Mouse (Mus musculus): Measurements from ENCODE around the gene Ptrh2. TPM values are rescaled to one million over a fixed set of nuclear protein-coding genes. Genes with fewer than 3 reads are reported as not detected.

Gene Ptrh2
- total and polyA plus RNA-seq, 3 experiments = 3.7 to 6.4 (median 5.9) TPM

DNA sequence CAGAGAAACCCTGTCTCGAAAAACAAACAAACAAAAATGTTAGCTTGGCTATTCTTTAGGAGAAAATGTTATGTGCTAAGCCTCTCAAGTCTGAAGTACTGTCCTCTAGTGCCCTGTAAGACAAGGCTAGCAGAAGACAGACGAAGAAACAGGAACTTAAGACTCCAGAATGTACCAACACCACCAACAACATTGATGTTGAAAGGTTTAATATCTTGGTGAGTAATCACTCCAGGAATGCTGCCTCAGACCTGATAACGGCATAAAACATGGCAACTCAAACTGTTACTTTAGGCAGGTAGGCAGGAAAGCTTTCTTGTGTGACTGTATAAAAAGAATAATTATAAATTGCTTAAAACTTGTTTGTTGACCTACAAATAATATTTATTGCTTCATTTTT, 40.2 kb downstream of the Ptrh2 start:
- no peaks in the 10 kb centered on the region for H3K27me3 ChIP-seq (ENCODE audit: control insufficient read depth, insufficient read depth, low read length)
- H3K4me1 ChIP-seq (ENCODE audit: control insufficient read depth, insufficient read depth, low read length) = no peaks in the 10 kb centered on the region
- DNase-seq = no peak
- H3K4me3 ChIP-seq = no peak overlapping the region
- H3K9ac ChIP-seq (ENCODE audit: low read depth, low read length) = no peak overlapping the region
- intact Hi-C loops (cut with DNase I) = no loop called here
- WGBS = 82% methylated on average over 3 of the region's 3 CpGs
- H3K27ac ChIP-seq = no peak overlapping the region
- H3K36me3 ChIP-seq (ENCODE audit: control insufficient read depth, insufficient read depth, low read length) = peaks cover 35% of the 10 kb centered on the region
- no peaks in the 10 kb centered on the region; the same call in 1 of the 2 replicates for H3K79me2 ChIP-seq (replicated peaks; ENCODE audit: control insufficient read depth, insufficient read depth, low read length)
- no peak for TF ChIP-seq EP300 (IDR thresholded peaks at IDR 0.05; ENCODE audit: insufficient read depth, low read depth, low read length)
- TF ChIP-seq POLR2A (IDR thresholded peaks at IDR 0.05; ENCODE audit: insufficient read depth, low read depth, low read length) = no peak
- TF ChIP-seq CTCF (IDR thresholded peaks at IDR 0.05) = no peak

DNA sequence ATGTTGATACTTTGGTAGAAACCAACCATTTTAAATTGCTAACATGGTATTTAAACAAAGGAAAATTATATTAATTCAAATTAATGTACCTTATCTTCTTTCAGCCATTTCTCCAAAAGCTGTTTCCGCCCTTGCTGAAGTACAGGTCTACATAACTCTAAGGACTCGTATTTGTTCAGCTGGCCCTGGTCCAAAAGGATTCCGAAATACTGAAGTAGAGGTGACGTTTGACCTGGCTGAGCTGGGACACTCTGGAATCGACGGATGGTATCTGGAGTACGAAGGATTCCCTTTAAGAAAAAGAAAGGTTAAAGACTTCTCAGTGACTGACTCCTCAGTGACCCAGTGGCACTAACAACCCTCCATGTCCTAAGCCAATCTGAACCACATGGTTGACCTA, 41.2 kb downstream of the Ptrh2 start:
- Histone ChIP-seq H3K79me2 (replicated peaks; ENCODE audit: control insufficient read depth, insufficient read depth, low read length) (no peaks in the 10 kb centered on the region; the same call in 1 of the 2 replicates), H3K4me3 (no peak overlapping the region), H3K27ac (no peak overlapping the region), H3K36me3 (ENCODE audit: control insufficient read depth, insufficient read depth, low read length) (peaks cover 38% of the 10 kb centered on the region), H3K9ac (ENCODE audit: low read depth, low read length) (no peak overlapping the region), H3K27me3 (ENCODE audit: control insufficient read depth, insufficient read depth, low read length) (no peaks in the 10 kb centered on the region), H3K4me1 (ENCODE audit: control insufficient read depth, insufficient read depth, low read length) (no peaks in the 10 kb centered on the region)
- WGBS = 66% methylated on average over 7 of the region's 7 CpGs
- TF ChIP-seq CTCF (IDR thresholded peaks at IDR 0.05) (no peak), EP300 (IDR thresholded peaks at IDR 0.05; ENCODE audit: insufficient read depth, low read depth, low read length) (no peak), POLR2A (IDR thresholded peaks at IDR 0.05; ENCODE audit: insufficient read depth, low read depth, low read length) (no peak)
- intact Hi-C loops (cut with DNase I) = no loop called here
- no peak for DNase-seq

DNA sequence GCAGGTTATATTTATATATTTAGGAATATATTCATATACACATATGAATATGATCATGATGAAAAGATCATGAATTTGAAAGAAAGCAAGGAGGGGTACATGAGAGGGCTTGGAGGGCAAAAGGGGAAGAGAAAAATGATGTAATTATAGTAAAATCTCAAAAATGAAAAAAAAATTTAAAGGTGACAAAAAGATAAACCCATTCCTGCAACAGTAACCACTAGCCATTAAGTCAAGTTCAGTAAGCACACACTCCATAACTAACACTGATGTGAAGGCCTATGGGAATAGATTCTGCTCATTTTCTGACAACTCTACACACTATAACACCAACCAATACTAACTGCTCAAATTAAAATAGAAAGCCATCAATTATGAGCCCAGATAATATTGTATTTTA, 41.8 kb downstream of the Ptrh2 start:
- H3K36me3 ChIP-seq (ENCODE audit: control insufficient read depth, insufficient read depth, low read length) = peaks cover 40% of the 10 kb centered on the region
- H3K27ac ChIP-seq = no peak overlapping the region
- intact Hi-C loops (cut with DNase I) = no loop called here
- no peak overlapping the region for H3K4me3 ChIP-seq
- TF ChIP-seq CTCF (IDR thresholded peaks at IDR 0.05) (no peak), EP300 (IDR thresholded peaks at IDR 0.05; ENCODE audit: insufficient read depth, low read depth, low read length) (no peak), POLR2A (IDR thresholded peaks at IDR 0.05; ENCODE audit: insufficient read depth, low read depth, low read length) (no peak)
- H3K27me3 ChIP-seq (ENCODE audit: control insufficient read depth, insufficient read depth, low read length) = no peaks in the 10 kb centered on the region
- no peaks in the 10 kb centered on the region for H3K4me1 ChIP-seq (ENCODE audit: control insufficient read depth, insufficient read depth, low read length)
- no peaks in the 10 kb centered on the region; the same call in none of the 2 replicates for H3K79me2 ChIP-seq (replicated peaks; ENCODE audit: control insufficient read depth, insufficient read depth, low read length)
- DNase-seq = no peak
- no peak overlapping the region for H3K9ac ChIP-seq (ENCODE audit: low read depth, low read length)

DNA sequence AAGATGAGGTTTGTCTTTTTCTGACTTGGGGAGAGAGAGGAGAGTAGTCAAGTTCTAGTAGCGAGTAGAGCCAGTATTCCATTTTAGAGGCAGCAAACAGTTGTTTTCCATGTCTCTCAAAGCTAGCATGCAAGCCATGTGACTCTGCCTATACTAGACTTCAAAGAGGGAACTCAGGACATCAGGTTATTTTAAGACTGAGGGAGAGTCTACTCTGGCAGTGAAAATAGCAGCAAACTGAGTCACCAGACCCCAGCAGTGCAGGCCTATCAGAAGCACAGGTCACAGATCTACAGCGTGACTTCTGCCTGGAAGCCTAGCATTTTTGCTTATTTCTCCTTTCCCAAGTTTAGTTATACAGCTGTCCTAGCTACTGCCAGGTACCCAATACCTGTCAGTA, 47.7 kb downstream of the Ptrh2 start:
- intact Hi-C loops (cut with DNase I) = loop anchor here (2.0 kb wide), 1 partner anchor 25 kb away; the partner anchor contains the start of gene Cltc
- no peaks in the 10 kb centered on the region for H3K27me3 ChIP-seq (ENCODE audit: control insufficient read depth, insufficient read depth, low read length)
- H3K4me3 ChIP-seq = no peak overlapping the region
- peaks cover 3% of the 10 kb centered on the region; the same call in 1 of the 2 replicates for H3K79me2 ChIP-seq (replicated peaks; ENCODE audit: control insufficient read depth, insufficient read depth, low read length)
- 63% methylated on average over 2 of the region's 2 CpGs for WGBS
- TF ChIP-seq POLR2A (IDR thresholded peaks at IDR 0.05; ENCODE audit: insufficient read depth, low read depth, low read length) = 0 out of 2 replicates have a peak, but pooled peaks have one; percentile 36
- no peak for TF ChIP-seq CTCF (IDR thresholded peaks at IDR 0.05)
- peak; percentile 69; the same call in 1 of the 2 replicates for TF ChIP-seq EP300 (IDR thresholded peaks at IDR 0.05; ENCODE audit: insufficient read depth, low read depth, low read length)
- peak overlapping the region; percentile 90 for H3K27ac ChIP-seq
- no peak overlapping the region; the same call in 1 of the 2 replicates for H3K9ac ChIP-seq (ENCODE audit: low read depth, low read length)
- H3K36me3 ChIP-seq (ENCODE audit: control insufficient read depth, insufficient read depth, low read length) = peaks cover 54% of the 10 kb centered on the region
- H3K4me1 ChIP-seq (ENCODE audit: control insufficient read depth, insufficient read depth, low read length) = peaks cover 4% of the 10 kb centered on the region
- peak in 1 of 2 experiments; percentile 42 for DNase-seq

DNA sequence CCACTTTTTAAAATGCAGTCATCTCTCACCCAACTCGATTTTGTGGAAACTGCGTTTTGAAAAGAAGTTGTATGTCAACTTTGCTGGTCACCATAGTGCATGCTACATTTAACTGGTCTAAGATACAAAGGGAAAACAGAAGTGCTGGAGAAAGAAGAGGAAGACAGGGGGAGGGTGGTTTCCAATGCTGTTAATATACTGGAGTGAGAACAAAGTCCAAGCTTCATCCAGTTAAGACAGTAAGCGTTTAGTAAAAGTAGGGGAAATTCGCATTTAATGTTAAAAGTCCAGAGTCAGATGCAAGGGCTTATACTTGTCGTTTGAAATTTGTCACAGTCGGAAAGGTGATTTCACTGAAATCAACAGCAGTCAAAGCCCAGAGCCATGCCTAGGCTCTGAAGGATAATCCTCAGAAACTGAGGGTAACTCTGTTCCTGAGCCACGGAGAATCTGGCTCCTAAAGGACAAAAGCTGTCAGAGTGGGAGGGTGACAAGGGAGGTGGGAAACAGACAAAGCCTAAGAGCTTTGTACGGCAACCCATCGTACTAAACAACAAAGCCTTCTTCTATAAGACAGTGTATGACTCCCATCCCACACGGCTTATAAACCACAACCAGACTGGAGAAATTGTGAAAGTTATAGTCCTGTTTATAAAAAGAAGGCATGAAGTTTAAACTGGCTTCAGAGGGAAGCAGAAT, 50.6 kb downstream of the Ptrh2 start:
- peaks cover 5% of the 10 kb centered on the region for H3K4me1 ChIP-seq (ENCODE audit: control insufficient read depth, insufficient read depth, low read length)
- TF ChIP-seq EP300 (IDR thresholded peaks at IDR 0.05; ENCODE audit: insufficient read depth, low read depth, low read length) (no peak), POLR2A (IDR thresholded peaks at IDR 0.05; ENCODE audit: insufficient read depth, low read depth, low read length) (no peak)
- H3K27ac ChIP-seq = peak overlapping the region; percentile 64
- H3K4me3 ChIP-seq = no peak overlapping the region
- H3K27me3 ChIP-seq (ENCODE audit: control insufficient read depth, insufficient read depth, low read length) = no peaks in the 10 kb centered on the region
- peaks cover 58% of the 10 kb centered on the region for H3K36me3 ChIP-seq (ENCODE audit: control insufficient read depth, insufficient read depth, low read length)
- no peak for DNase-seq
- peaks cover 5% of the 10 kb centered on the region; the same call in 1 of the 2 replicates for H3K79me2 ChIP-seq (replicated peaks; ENCODE audit: control insufficient read depth, insufficient read depth, low read length)
- WGBS = 53% methylated on average over 10 of the region's 10 CpGs
- intact Hi-C loops (cut with DNase I) = no loop called here
- no peak overlapping the region for H3K9ac ChIP-seq (ENCODE audit: low read depth, low read length)

- peak overlapping the region; percentile 64 for H3K27ac ChIP-seq
- intact Hi-C loops (cut with DNase I) = no loop called here
- H3K9ac ChIP-seq (ENCODE audit: low read depth, low read length) = no peak overlapping the region
Measured at GRCm38 (mm10) chr11:86734993-86735392, 51.2 kb downstream of the Ptrh2 start.

More at GRCm38 (mm10) chr11:86734993-86735392, 51.2 kb downstream of the Ptrh2 start:
- Histone ChIP-seq H3K4me1 (ENCODE audit: control insufficient read depth, insufficient read depth, low read length) (peaks cover 5% of the 10 kb centered on the region), H3K4me3 (no peak overlapping the region), H3K27me3 (ENCODE audit: control insufficient read depth, insufficient read depth, low read length) (no peaks in the 10 kb centered on the region), H3K36me3 (ENCODE audit: control insufficient read depth, insufficient read depth, low read length) (peaks cover 60% of the 10 kb centered on the region), H3K79me2 (replicated peaks; ENCODE audit: control insufficient read depth, insufficient read depth, low read length) (peaks cover 5% of the 10 kb centered on the region; the same call in 1 of the 2 replicates)
- 53% methylated on average over 4 of the region's 4 CpGs for WGBS
- TF ChIP-seq CTCF (IDR thresholded peaks at IDR 0.05) (no peak), POLR2A (IDR thresholded peaks at IDR 0.05; ENCODE audit: insufficient read depth, low read depth, low read length) (no peak), EP300 (IDR thresholded peaks at IDR 0.05; ENCODE audit: insufficient read depth, low read depth, low read length) (no peak)
- DNase-seq = no peak

All from heart, adult 2 months (tissue).